Mouse (Mus musculus) macrophage (primary cell): ENCODE results near the gene Pla2g4e. TPM values are rescaled to one million over a fixed set of nuclear protein-coding genes. Genes with fewer than 3 reads are reported as not detected.

ENCODE experiments used
- H3K27ac ChIP-seq: fragments of 350-480 bp; formaldehyde crosslinking; 2 replicates; pipeline ENCODE4 v1.9.0; 2021
- H3K36me3 ChIP-seq: fragments of 350-480 bp; formaldehyde crosslinking; 2 replicates; pipeline ENCODE4 v1.9.0; 2021; ENCODE audit errors: inconsistent target
- H3K4me3 ChIP-seq: fragments of 350-480 bp; formaldehyde crosslinking; 2 replicates; pipeline ENCODE4 v1.9.0; 2021; ENCODE audit errors: inconsistent target
- H3K79me2 ChIP-seq: fragments of 350-480 bp; formaldehyde crosslinking; 2 replicates; pipeline ENCODE4 v1.9.0; 2021; ENCODE audit errors: inconsistent target
- WGBS: methylation state at CpG from one replicate; pipeline ENCODE4 v1.1.7; 2026; ENCODE audit warnings: inconsistent platforms; ENCODE audit not compliant: missing documents; 5-methylcytosine and 5-hydroxymethylcytosine counted together
- polyA plus RNA-seq: library from polyadenylated mRNA; stranded (reverse); fragments of 250-400 nt; gene quantifications from 3 replicates; pipeline ENCODE4 v1.2.4, GENCODE M21; 2018; ENCODE audit warnings: inconsistent platforms

Gene Pla2g4e
- polyA plus RNA-seq, 1 experiment from 2014 or later: not detected

DNA sequence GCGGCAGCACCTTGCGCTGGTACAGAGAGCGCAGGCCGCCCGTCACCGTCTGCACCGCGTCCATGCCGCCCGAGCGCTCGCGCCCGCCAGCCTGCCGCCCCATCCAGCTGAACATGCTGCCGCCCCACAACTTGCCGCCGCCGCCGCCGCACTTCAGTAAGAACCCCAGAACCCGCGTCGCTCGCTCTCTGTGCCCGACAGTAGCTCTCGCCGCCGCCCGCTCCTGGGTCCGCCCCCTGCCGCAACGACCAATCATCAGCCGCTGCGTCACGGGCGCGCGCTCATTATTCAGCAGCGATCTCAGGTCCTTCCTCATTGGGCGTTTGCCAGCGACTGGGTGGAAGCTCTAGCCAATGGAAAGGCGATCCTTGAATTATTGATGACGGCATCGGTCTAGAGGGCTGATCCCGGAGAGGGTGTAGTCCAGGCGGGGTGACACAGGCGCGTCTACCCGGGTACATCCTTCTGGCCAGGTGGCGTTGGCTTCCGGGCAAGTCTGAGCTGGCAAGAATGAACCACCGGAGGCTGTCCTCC, 90.7 kb downstream of the Pla2g4e start, which contains the start of gene Ehd4:
Gene Ehd4, minus strand, starts transcription at position 246 of the 534 bp plus-strand sequence.
- WGBS: under 1% methylated on average over 53 of the region's 53 CpGs
- Histone ChIP-seq H3K27ac (peak within 1 kb of the TSS; percentile 89), H3K79me2 (peaks cover 58% of the 10 kb centered on the region), H3K4me3 (peak within 1 kb of the TSS; percentile 93), H3K36me3 (0 out of 2 replicates have a peak, but pooled peaks cover 4% of the 10 kb centered on the region)

DNA sequence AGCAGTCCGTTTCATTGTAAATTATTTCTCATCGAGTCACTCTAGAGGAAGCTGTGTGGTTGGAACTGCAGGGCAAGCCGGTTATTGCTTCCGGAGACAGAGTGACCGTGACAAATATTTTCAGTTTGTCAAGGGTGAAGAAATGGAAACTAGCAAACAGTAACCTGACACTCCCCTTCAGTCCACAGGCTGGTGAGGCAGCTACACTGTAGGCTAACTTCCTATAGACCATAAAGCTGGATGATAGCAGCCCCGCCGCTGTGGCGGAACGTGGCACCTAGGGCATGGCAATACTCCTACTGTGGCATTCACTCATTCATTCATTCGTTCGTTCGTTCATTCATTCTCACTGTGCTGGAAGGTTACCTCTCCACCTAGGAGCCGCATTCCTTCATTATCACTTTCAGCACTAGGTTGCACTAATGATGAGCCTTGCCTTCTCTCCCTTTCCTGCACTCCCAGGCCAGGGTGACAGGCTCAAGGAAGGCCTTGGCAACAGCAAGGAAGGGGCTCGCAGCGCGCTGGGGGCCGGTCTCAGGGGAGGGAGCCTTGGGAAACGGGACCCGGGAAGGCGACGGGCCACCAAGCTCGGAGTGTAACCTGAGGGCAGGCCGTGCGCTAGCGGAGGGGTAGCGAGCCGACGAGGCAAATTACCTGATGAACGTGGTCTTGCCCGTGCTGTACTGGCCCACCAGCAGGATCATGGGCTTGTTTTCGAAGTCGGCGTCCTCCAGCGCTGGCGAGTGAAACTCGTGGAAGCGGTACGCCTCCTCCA, 91.4 kb downstream of the Pla2g4e start:
- WGBS: under 1% methylated on average over 38 of the region's 38 CpGs

DNA sequence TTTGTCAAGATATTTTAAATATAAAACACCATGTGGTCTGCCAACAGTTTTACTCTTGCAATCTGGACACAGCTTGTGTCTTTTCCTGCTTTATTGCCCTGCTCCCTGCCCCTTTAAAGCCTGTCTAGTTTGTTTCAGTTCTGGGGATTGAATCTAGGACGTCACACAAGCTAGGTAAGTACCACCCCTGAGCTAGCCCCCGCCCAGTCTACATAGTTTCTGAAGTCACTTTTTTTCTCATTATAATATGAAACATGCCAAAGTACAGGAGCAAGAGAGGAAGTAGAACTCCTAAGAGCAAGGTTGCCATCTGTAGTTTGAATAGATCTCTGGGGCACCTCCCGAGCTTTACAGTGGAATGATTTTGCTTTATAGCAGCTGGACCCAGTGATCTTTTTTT, 94.6 kb downstream of the Pla2g4e start:
- peaks cover 10% of the 10 kb centered on the region; the same call in 1 of the 2 replicates for H3K36me3 ChIP-seq
- WGBS: 44% methylated on average over 3 of the region's 3 CpGs

More for the DNA sequence above, 91.4 kb downstream of the Pla2g4e start:
- 0 out of 2 replicates have a peak, but pooled peaks cover 4% of the 10 kb centered on the region for H3K36me3 ChIP-seq
- H3K27ac ChIP-seq: peak overlapping the region; percentile 89
- peaks cover 65% of the 10 kb centered on the region for H3K79me2 ChIP-seq
- H3K4me3 ChIP-seq: peak overlapping the region; percentile 93

DNA sequence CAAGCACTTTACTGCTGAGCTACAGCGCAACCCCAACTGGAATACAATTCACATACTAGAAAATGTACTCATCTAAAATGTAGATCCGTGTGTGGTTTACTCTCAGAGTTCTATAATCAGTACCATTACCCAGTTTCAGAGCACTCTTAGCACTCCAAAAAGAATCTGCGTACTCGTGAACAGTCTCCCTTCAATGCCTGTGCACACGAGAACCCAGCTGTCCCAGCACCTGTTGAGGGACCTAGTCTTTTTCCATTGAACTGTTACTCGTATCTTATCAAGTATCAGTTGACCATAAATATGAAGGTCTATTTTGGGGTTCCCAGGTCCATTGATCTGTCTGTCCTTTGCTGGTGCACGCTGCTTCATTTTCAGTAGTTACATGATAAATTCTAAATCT, 95.5 kb downstream of the Pla2g4e start:
- Histone ChIP-seq H3K4me3 (no peak overlapping the region), H3K79me2 (peaks cover 96% of the 10 kb centered on the region), H3K36me3 (peaks cover 15% of the 10 kb centered on the region; the same call in 1 of the 2 replicates), H3K27ac (no peak overlapping the region)
- WGBS: 98% methylated on average over 7 of the region's 7 CpGs

More for the DNA sequence above, 94.6 kb downstream of the Pla2g4e start:
- Histone ChIP-seq H3K79me2 (peaks cover 95% of the 10 kb centered on the region), H3K27ac (no peak overlapping the region), H3K4me3 (no peak overlapping the region)

DNA sequence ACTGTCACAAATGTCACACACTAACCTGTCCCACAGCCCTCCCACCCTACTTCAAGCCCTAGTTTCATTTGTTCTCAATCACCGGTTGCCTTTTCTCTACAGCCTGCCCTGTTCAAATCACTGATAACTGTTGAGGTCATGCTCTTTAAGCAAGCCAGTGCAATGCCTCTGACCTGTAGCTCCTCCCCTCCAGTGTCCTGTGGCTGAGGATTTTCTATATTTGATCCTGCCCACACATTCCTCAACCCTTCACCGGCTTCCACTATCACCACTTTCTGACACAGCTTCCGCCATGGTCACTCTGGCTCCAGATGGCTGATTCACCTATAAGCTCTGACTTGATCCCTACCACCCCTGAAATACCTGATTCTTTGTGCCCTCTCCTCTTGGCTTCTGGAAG, 97.1 kb downstream of the Pla2g4e start:
- H3K79me2 ChIP-seq: peaks cover 100% of the 10 kb centered on the region
- H3K27ac ChIP-seq: no peak overlapping the region
- peaks cover 28% of the 10 kb centered on the region; the same call in 1 of the 2 replicates for H3K36me3 ChIP-seq
- H3K4me3 ChIP-seq: no peak overlapping the region
- 85% methylated on average over 3 of the region's 3 CpGs for WGBS

DNA sequence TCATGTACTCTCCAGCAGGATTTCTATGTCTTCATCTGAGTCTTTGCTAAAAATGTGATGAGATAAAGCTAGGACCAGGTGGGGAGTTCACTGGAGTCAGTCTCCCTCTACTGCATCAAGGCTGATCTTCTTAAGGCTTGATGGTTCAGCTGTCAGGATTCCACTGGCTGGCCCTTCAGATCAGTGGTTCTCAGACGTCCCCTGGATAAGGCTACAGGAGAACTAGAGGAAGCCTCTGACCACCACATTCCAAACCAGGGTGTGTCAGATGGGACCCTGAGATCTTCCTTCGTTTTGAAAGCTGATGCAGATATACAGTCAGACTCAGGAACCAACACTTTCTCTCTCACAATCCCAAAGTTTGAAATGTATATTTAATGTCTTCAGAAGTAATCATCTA, 97.8 kb downstream of the Pla2g4e start:
- no peak overlapping the region for H3K27ac ChIP-seq
- 93% methylated on average over 2 of the region's 2 CpGs for WGBS
- H3K79me2 ChIP-seq: peaks cover 100% of the 10 kb centered on the region
- H3K4me3 ChIP-seq: no peak overlapping the region
- H3K36me3 ChIP-seq: peaks cover 28% of the 10 kb centered on the region; the same call in 1 of the 2 replicates

DNA sequence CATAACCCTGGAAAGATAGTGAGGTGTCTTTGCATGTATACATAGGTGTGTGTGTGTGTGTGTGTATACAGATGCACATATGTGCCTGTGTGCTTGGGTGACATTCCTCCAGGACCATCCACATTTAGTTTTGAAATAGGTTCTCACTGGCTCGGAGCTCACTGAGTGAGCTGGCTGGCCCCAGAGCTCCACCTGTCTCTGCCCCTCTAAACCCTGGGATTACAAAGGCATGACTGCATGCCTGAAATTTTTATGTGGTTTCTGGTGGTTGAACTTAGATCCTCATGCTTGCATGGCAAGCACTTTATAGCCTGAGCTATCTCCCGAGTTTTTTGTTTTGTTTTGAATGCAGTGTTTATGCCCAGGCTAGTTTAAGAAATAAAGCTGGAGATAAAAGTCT, 98.6 kb downstream of the Pla2g4e start:
- Histone ChIP-seq H3K4me3 (no peak overlapping the region), H3K27ac (no peak overlapping the region), H3K79me2 (peaks cover 100% of the 10 kb centered on the region), H3K36me3 (peaks cover 29% of the 10 kb centered on the region; the same call in 1 of the 2 replicates)
- WGBS: 92% methylated on average over 2 of the region's 2 CpGs

DNA sequence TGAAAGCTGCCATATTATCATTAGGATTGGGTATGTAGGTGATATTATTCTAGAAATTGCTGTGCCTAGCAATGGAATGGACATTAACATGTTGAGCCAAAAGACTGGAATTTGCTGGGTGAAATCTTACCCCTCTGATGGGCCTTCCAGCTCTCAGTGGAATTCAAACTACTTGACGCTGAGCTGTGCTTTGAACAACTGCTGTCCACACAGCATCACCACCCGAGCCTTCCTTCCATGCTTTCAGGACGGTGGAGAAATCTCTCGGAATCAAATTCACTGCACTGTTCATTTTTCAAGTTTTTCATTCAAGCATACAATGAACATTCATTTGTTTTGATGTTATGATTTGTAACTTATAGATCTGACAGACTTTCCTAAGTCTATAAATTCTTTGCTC, 100.7 kb downstream of the Pla2g4e start:
- H3K4me3 ChIP-seq: no peak overlapping the region
- WGBS: 93% methylated on average over 4 of the region's 4 CpGs
- peaks cover 30% of the 10 kb centered on the region; the same call in 1 of the 2 replicates for H3K36me3 ChIP-seq
- peaks cover 100% of the 10 kb centered on the region for H3K79me2 ChIP-seq
- H3K27ac ChIP-seq: no peak overlapping the region

DNA sequence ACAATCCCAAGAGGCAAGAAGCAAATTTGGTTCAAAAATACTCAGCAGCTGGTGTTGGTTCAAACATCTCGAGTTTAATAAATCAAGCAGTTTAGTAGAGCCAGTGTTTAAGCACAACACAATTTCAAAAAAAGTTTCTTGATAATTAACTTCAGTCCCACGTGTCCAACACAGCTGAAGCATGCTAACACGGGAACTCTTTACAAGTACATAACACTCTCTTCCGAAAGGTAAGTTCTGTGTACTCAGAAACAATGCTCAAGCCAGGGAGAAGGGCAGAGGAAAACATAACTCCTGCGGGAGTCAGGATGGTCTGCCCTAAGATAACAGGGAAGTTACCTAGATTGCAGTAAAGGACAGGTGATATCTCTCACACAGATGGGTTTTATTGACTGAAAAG, 102.8 kb downstream of the Pla2g4e start:
- Histone ChIP-seq H3K36me3 (peaks cover 30% of the 10 kb centered on the region; the same call in 1 of the 2 replicates), H3K27ac (no peak overlapping the region), H3K79me2 (peaks cover 97% of the 10 kb centered on the region), H3K4me3 (no peak overlapping the region)
- WGBS: 91% methylated on average over 5 of the region's 5 CpGs

DNA sequence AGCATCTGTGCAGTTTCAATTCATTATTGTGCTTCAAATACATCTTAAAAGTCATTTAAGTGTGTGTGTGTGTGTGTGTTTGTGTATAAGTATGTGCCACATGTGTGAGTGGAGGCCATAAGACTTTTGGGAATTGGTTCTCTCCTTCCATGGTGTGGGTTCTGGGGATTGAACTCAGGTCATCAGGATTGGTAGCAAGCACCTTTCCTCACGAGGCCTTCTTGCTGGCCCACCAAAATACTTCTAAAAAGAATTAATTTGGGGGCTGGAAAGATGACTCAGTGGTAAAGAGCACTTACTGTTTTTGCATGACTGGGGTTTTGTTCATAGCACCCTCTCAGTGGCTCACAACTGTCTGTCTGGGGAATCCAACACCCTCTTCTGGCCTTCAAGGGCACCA, 103.5 kb downstream of the Pla2g4e start:
- 91% methylated on average over 1 of the region's 1 CpGs for WGBS
- Histone ChIP-seq H3K79me2 (peaks cover 96% of the 10 kb centered on the region), H3K36me3 (peaks cover 29% of the 10 kb centered on the region; the same call in 1 of the 2 replicates), H3K27ac (no peak overlapping the region), H3K4me3 (no peak overlapping the region)

DNA sequence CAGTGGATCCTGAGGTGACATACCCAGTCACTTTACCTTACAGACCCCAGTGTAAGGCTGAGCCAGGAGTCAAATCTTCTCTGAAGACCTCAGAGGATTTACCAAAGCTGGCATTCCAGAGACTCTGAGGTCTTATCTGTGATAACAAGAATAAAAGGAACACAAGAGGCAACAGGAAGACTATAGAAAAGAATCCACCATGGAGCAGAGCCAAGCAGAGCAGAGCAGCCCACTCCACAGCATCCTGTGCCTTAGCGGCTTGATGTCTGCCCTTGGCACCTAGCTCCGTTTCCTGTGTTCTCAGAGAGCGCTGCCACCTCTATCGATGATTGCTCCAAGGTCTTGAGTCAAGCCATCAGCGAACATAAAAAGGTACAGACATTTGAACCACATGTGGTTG, 104.8 kb downstream of the Pla2g4e start:
- Histone ChIP-seq H3K79me2 (peaks cover 96% of the 10 kb centered on the region), H3K27ac (peak overlapping the region; percentile 95; the same call in 1 of the 2 replicates), H3K36me3 (peaks cover 24% of the 10 kb centered on the region; the same call in 1 of the 2 replicates), H3K4me3 (no peak overlapping the region)
- WGBS: 59% methylated on average over 5 of the region's 5 CpGs

DNA sequence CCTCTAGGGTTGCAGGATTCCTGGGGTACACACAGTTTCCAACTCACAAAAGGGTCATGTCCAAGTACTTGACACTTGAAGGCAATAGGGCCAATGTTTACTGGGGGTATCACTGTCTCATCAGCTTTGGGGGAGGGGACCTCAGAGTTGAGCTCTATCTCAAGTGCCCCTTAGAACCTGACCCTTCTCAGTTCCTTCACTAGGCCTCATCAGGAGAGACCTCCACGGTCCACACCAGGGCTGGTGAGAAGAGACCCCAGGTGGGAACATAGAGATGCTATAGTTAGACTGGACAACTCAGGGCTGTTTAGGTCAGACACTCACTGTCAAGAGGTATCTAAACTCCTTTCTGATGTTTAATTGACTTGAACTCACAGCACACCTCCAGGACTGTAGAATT, 106.0 kb downstream of the Pla2g4e start:
- 91% methylated on average over 1 of the region's 1 CpGs for WGBS
- peaks cover 92% of the 10 kb centered on the region for H3K79me2 ChIP-seq
- H3K36me3 ChIP-seq: peaks cover 15% of the 10 kb centered on the region; the same call in 1 of the 2 replicates
- peak overlapping the region; percentile 95 for H3K27ac ChIP-seq
- no peak overlapping the region for H3K4me3 ChIP-seq

DNA sequence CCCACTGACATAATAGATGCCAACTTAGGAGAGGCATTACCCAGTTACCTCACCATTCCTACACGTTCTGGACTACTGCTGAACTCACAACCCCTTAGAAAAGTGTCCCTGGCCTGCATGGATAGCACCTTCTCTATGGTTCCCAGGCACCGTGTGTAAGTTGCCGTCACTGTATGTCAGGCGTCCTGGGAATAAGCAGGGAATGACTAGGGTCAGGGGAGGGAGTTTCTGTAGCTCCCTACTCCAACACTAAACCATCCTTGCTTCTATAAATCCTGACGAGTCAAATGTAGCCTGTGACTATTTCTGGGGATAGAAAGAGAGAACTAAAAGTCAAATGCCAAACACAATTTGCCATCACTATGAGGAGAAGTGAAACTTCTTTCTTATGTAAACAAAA, 107.9 kb downstream of the Pla2g4e start:
- Histone ChIP-seq H3K79me2 (peaks cover 92% of the 10 kb centered on the region), H3K27ac (peak overlapping the region; percentile 95), H3K4me3 (no peak overlapping the region), H3K36me3 (peaks cover 20% of the 10 kb centered on the region)
- WGBS: 24% methylated on average over 5 of the region's 5 CpGs

DNA sequence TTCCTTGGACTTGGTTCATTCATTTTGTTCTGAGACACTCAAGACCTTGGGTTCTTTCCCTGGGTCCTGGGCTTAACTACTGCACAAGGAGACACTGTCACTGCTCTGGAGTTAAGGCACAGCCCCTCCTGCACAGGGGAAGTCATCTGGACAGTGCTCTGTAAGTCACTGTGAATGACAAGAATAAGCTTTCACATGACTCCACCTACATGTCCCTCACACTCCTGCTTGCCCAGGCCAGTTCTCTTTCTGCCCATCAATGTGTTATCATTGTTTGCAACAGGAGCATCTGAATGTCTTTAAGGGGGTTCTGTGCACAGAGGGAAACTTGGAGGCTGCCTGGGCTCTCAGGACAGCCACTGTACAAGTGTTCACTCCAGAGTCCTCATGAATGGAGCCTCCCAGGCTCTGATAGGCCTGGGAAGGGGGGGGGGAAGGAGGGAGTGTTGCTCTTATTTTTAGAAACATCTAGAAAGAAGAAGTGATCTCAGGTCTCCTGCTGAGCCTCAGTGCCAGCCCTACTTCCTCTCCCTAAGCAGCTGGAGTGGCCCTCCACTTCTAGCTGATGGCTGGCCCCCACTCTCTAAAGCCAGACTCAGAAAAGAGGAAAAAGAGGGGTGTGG, 110.6 kb downstream of the Pla2g4e start:
- peaks cover 92% of the 10 kb centered on the region for H3K79me2 ChIP-seq
- peak overlapping the region; percentile 95 for H3K27ac ChIP-seq
- H3K36me3 ChIP-seq: peaks cover 19% of the 10 kb centered on the region
- H3K4me3 ChIP-seq: no peak overlapping the region

DNA sequence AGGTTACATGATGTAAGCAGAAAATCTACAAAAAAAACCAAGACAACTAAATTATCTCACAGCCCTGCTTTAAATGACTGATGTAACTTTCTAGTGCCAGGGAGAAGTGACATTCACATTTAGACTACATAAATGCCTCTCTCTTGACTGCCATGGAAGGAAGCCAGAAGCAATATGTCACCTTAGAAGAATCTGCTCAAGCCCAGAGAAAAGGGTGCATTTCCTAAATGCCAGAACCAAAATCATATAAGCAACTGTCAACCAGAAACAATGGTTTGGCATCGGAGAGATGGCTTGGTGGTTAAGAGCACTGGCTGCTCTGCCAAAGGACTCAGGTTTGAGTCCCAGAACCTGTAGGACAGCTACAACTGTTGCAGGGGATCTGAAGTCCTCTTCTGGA, 113.3 kb downstream of the Pla2g4e start:
- Histone ChIP-seq H3K36me3 (peaks cover 31% of the 10 kb centered on the region), H3K79me2 (peaks cover 96% of the 10 kb centered on the region), H3K4me3 (no peak overlapping the region), H3K27ac (peak overlapping the region; percentile 95; the same call in 1 of the 2 replicates)
- 75% methylated on average over 1 of the region's 1 CpGs for WGBS
